Mouse (Mus musculus) pancreas, adult 10 weeks (tissue): ENCODE results near the gene Znfx1. TPM values are rescaled to one million over a fixed set of nuclear protein-coding genes. Genes with fewer than 3 reads are reported as not detected.

Experiments used
- polyA plus RNA-seq: library from polyadenylated mRNA; stranded (reverse); fragments of 350-450 nt; fragmentation: Illumina TruSeq; extraction: RNeasy Lipid Tissue Mini Kit (QIAGEN cat#74804); gene quantifications from one replicate; pipeline ENCODE4 v1.2.3, GENCODE M21; 2015; ENCODE audit warnings: low read depth, low replicate concordance; ENCODE audit not compliant: insufficient read depth

Znfx1 gene
- polyA plus RNA-seq, result 8.8 TPM

GRCm38 (mm10) chr2:167062965-167063880 is at the start of gene Znfx1:
Gene Znfx1 (minus strand): TSS chr2:167063015.

GRCm38 (mm10) chr2:167014702-167015381 is 48.0 kb downstream of the Znfx1 start, which contains the start of gene Ddx27:
Gene Ddx27 (plus strand): TSS chr2:167015193.

GRCm38 (mm10) chr2:166995796-166996532 is 66.9 kb downstream of the Znfx1 start, which contains the start of gene Stau1:
Gene Stau1 (minus strand): TSS chr2:166996299.

Other genes with a start within 250 kb of the Znfx1 start
- gene Cse1l, start 157.0 kb downstream of the Znfx1 start, polyA plus RNA-seq, result 10.8 TPM
- 15.4 TPM for gene Stau1, start 66.7 kb downstream of the Znfx1 start, polyA plus RNA-seq
- gene Ddx27, start 47.8 kb downstream of the Znfx1 start, polyA plus RNA-seq, result 11.0 TPM
- 3.9 TPM for gene Kcnb1, start 127.1 kb upstream of the Znfx1 start, polyA plus RNA-seq
- 14.0 TPM for gene Ptgis, start 177.6 kb upstream of the Znfx1 start, polyA plus RNA-seq